In genomic region chr11:33680151-33680550, GRCm38 (mm10) we compare ENCODE assay signal across 8 mouse cellular contexts.
A peak's percentile ranks its signal among the peaks of the same experiment; 100 is the strongest.
DNase-seq lines count a peak whose midpoint lies in the region; ATAC-seq and TF ChIP-seq lines count a peak whose summit lies in the region.

No protein-coding gene starts in this region.

- no peaks in the 10 kb centered on the region; the same call in 1 of the 2 replicates for H3K27me3 ChIP-seq in heart, postnatal 0 days (ENCODE audit: control insufficient read depth, insufficient read depth, low read length)
- peaks cover 13% of the 10 kb centered on the region; the same call in 1 of the 2 replicates for H3K27me3 ChIP-seq in limb, embryonic 10.5 days (ENCODE audit: low read depth, poor library complexity, severe bottlenecking)
- no peaks in the 10 kb centered on the region for H3K27me3 ChIP-seq in neural tube, embryonic 11.5 days (ENCODE audit: control insufficient read depth, insufficient read depth, low read length)

- DNase-seq in ovary, postnatal 10 days (ENCODE audit: low spot score), result peak; percentile 10
- DNase-seq in ovary, adult 18-20 months (ENCODE audit: low spot score), result no peak
- peak; percentile 10 for DNase-seq in c-Kit-positive CD71-positive TER-119-negative erythroid progenitor cells, embryonic 14.5 days (ENCODE audit: low read depth)
- peak; percentile 16 for DNase-seq in heart, postnatal 0 days (ENCODE audit: low spot score)
- DNase-seq in limb, embryonic 10.5 days (ENCODE audit: low spot score), result peak; percentile 85
- DNase-seq in neural tube, embryonic 11.5 days (ENCODE audit: low spot score), result peak; percentile 74
- DNase-seq in frontal cortex, adult 2 months (ENCODE audit: extremely low spot score in 1 of 2, low spot score in 1 of 2), result no peak
- DNase-seq in spleen, postnatal 36 days (ENCODE audit: low spot score in 2 of 2), result no peak

- no peak overlapping the region for H3K4me3 ChIP-seq in heart, postnatal 0 days (ENCODE audit: low read depth, low read length)
- 0 out of 2 replicates have a peak overlapping the region, but pooled peaks have one; percentile 17 for H3K4me3 ChIP-seq in limb, embryonic 10.5 days
- H3K4me3 ChIP-seq in neural tube, embryonic 11.5 days (ENCODE audit: low read depth, low read length), result no peak overlapping the region

- TF ChIP-seq EP300 in heart, postnatal 0 days (IDR thresholded peaks at IDR 0.05; ENCODE audit: low read depth), result no peak

- no peak for ATAC-seq in heart, postnatal 0 days (ENCODE audit: insufficient read depth, low read depth)
- ATAC-seq in neural tube, embryonic 11.5 days (ENCODE audit: insufficient read depth, low FRiP score, low TSS enrichment), result no peak

- H3K4me1 ChIP-seq in heart, postnatal 0 days (ENCODE audit: control insufficient read depth, insufficient read depth), result no peaks in the 10 kb centered on the region
- peaks cover 15% of the 10 kb centered on the region for H3K4me1 ChIP-seq in limb, embryonic 10.5 days
- H3K4me1 ChIP-seq in neural tube, embryonic 11.5 days (ENCODE audit: control insufficient read depth, insufficient read depth, low read length), result no peaks in the 10 kb centered on the region

- H3K9ac ChIP-seq in heart, postnatal 0 days (replicated peaks; ENCODE audit: low read depth, low read length), result no peak overlapping the region
- H3K9ac ChIP-seq in neural tube, embryonic 11.5 days (ENCODE audit: low read length), result no peak overlapping the region

- H3K9me3 ChIP-seq in heart, postnatal 0 days (replicated peaks; ENCODE audit: control insufficient read depth, low read length), result no peaks in the 10 kb centered on the region
- H3K9me3 ChIP-seq in limb, embryonic 10.5 days (replicated peaks), result no peaks in the 10 kb centered on the region
- H3K9me3 ChIP-seq in neural tube, embryonic 11.5 days (ENCODE audit: control insufficient read depth, low read length), result no peaks in the 10 kb centered on the region

- TF ChIP-seq CTCF in heart, postnatal 0 days (IDR thresholded peaks at IDR 0.05; ENCODE audit: low read depth), result no peak

- H3K36me3 ChIP-seq in heart, postnatal 0 days (replicated peaks; ENCODE audit: control insufficient read depth, insufficient read depth, low read length), result no peaks in the 10 kb centered on the region
- no peaks in the 10 kb centered on the region for H3K36me3 ChIP-seq in limb, embryonic 10.5 days
- no peaks in the 10 kb centered on the region for H3K36me3 ChIP-seq in neural tube, embryonic 11.5 days (ENCODE audit: control insufficient read depth, insufficient read depth, low read length)

- H3K27ac ChIP-seq in heart, postnatal 0 days (ENCODE audit: low read depth), result no peak overlapping the region
- H3K27ac ChIP-seq in limb, embryonic 10.5 days, result no peak overlapping the region
- no peak overlapping the region for H3K27ac ChIP-seq in neural tube, embryonic 11.5 days (ENCODE audit: low read depth, low read length)

- WGBS in heart, postnatal 0 days, result 4% methylated on average over 15 of the region's 15 CpGs
- 1% methylated on average over 15 of the region's 15 CpGs for WGBS in limb, embryonic 10.5 days
- WGBS in neural tube, embryonic 11.5 days, result 1% methylated on average over 15 of the region's 15 CpGs

- H3K4me2 ChIP-seq in heart, postnatal 0 days (ENCODE audit: low read depth, low read length), result no peak overlapping the region
- H3K4me2 ChIP-seq in neural tube, embryonic 11.5 days (ENCODE audit: low read depth), result no peak overlapping the region

Comparison
In these comparisons a context has a peak if more than half of its experiments do, and no peak if none do; other contexts are left out.
1. DNase-seq: peak in ovary, postnatal 10 days (single experiment), c-Kit-positive CD71-positive TER-119-negative erythroid progenitor cells, embryonic 14.5 days (single experiment), heart, postnatal 0 days (single experiment), limb, embryonic 10.5 days (single experiment) and neural tube, embryonic 11.5 days (single experiment); none in ovary, adult 18-20 months (single experiment), frontal cortex, adult 2 months (0 of 2) and spleen, postnatal 36 days (0 of 2).